Mouse (Mus musculus) right cerebral cortex, adult 18-20 months (tissue): Measurements from ENCODE around the gene Il6ra.

ENCODE experiments used
- DNase-seq: peaks from one replicate; pipeline ENCODE4 v3.0.0; 2022; ENCODE audit warnings: mixed read lengths

Gene Il6ra

GRCm38 (mm10) chr3:89912543-89913391 lies at the start of gene Il6ra:
Gene Il6ra, minus strand, starts transcription at chr3:89913196.
- peak; percentile 82 for DNase-seq

GRCm38 (mm10) chr3:89962059-89962750 lies 49.2 kb upstream of the Il6ra start:
- DNase-seq, result no peak

GRCm38 (mm10) chr3:89961436-89961835 lies 48.4 kb upstream of the Il6ra start:
- DNase-seq, result no peak

GRCm38 (mm10) chr3:89960469-89960868 lies 47.5 kb upstream of the Il6ra start:
- DNase-seq, result peak; percentile 98

- peak; percentile 80 for DNase-seq
These were observed 46.4 kb upstream of the Il6ra start for GRCm38 (mm10) chr3:89959435-89959834.

GRCm38 (mm10) chr3:89957880-89958279 lies 44.9 kb upstream of the Il6ra start:
- DNase-seq, result no peak

- DNase-seq, result no peak
These were observed 43.4 kb upstream of the Il6ra start for GRCm38 (mm10) chr3:89956177-89956971.

GRCm38 (mm10) chr3:89953420-89953819 lies 40.4 kb upstream of the Il6ra start:
- peak; percentile 66 for DNase-seq

- DNase-seq, result peak; percentile 86
These were observed 35.7 kb upstream of the Il6ra start for GRCm38 (mm10) chr3:89948655-89949054.

- no peak for DNase-seq
These were observed 35.0 kb upstream of the Il6ra start for GRCm38 (mm10) chr3:89948021-89948420.

GRCm38 (mm10) chr3:89945026-89945425 lies 32.0 kb upstream of the Il6ra start:
- DNase-seq, result no peak

GRCm38 (mm10) chr3:89942894-89943293 lies 29.9 kb upstream of the Il6ra start:
- no peak for DNase-seq

GRCm38 (mm10) chr3:89936495-89936894 lies 23.5 kb upstream of the Il6ra start:
- DNase-seq, result no peak

GRCm38 (mm10) chr3:89932925-89933324 lies 19.9 kb upstream of the Il6ra start:
- DNase-seq, result no peak

GRCm38 (mm10) chr3:89928956-89929355 lies 16.0 kb upstream of the Il6ra start:
- DNase-seq, result no peak

GRCm38 (mm10) chr3:89926440-89926839 lies 13.4 kb upstream of the Il6ra start:
- no peak for DNase-seq

- DNase-seq, result no peak
These were observed 7.7 kb upstream of the Il6ra start for GRCm38 (mm10) chr3:89920711-89921110.

- DNase-seq, result no peak
These were observed 4.4 kb upstream of the Il6ra start for GRCm38 (mm10) chr3:89917408-89917807.

GRCm38 (mm10) chr3:89916622-89917021 lies 3.6 kb upstream of the Il6ra start:
- no peak for DNase-seq

GRCm38 (mm10) chr3:89914700-89915099 lies 1.7 kb upstream of the Il6ra start:
- DNase-seq, result no peak

- DNase-seq, result no peak
These were observed 871 bp downstream of the Il6ra start for GRCm38 (mm10) chr3:89912108-89912542.

GRCm38 (mm10) chr3:89911207-89911606 lies 1.8 kb downstream of the Il6ra start:
- DNase-seq, result peak; percentile 5
